Mouse (Mus musculus) midbrain, embryonic 11.5 days (tissue): Measurements from ENCODE around the gene Hist1h4a. TPM values are rescaled to one million over a fixed set of nuclear protein-coding genes. Genes with fewer than 3 reads are reported as not detected.
"Not testable (repeated sequence)": the region's sequence is repeated elsewhere in the genome, so short reads cannot be mapped to it uniquely, and the experiment has no call there.

ENCODE experiments used
- ATAC-seq: fragments of 200-750 bp; cut with Nextera tagmentation; 2 replicates; pipeline ENCODE4 v1.8.0; 2017; ENCODE audit warnings: moderate TSS enrichment, moderate library complexity; ENCODE audit not compliant: low FRiP score
- DNase-seq: peaks from one replicate; pipeline ENCODE4 v3.0.0; 2015; ENCODE audit warnings: low spot score; ENCODE audit errors: missing footprints
- H3K27ac ChIP-seq: fragments of 300-500 bp; sonication (generic); 2 replicates; pipeline ENCODE4 v1.5.1; 2014; ENCODE audit warnings: low read depth, low read length
- H3K27me3 ChIP-seq: fragments of 300-500 bp; sonication (generic); 2 replicates; pipeline ENCODE4 v1.6.1; 2014; ENCODE audit warnings: mild to moderate bottlenecking, low read length, moderate library complexity, mixed read lengths; ENCODE audit not compliant: control insufficient read depth, insufficient read depth
- H3K36me3 ChIP-seq: fragments of 300-500 bp; sonication (generic); 2 replicates; pipeline ENCODE4 v1.6.1; 2014; ENCODE audit warnings: mild to moderate bottlenecking, low read length, moderate library complexity, mixed read lengths; ENCODE audit not compliant: control insufficient read depth, insufficient read depth
- H3K4me1 ChIP-seq: fragments of 300-500 bp; sonication (generic); 2 replicates; pipeline ENCODE4 v1.6.1; 2014; ENCODE audit warnings: low read length; ENCODE audit not compliant: control insufficient read depth, insufficient read depth
- H3K4me2 ChIP-seq: fragments of 300-500 bp; sonication (generic); 2 replicates; pipeline ENCODE4 v1.6.1; 2014; ENCODE audit warnings: mild to moderate bottlenecking, moderate library complexity
- H3K4me3 ChIP-seq: fragments of 300-500 bp; sonication (generic); 2 replicates; pipeline ENCODE4 v1.5.1; 2014; ENCODE audit warnings: low read depth, low read length
- H3K9ac ChIP-seq: fragments of 300-500 bp; sonication (generic); 2 replicates; pipeline ENCODE4 v1.6.1; 2014; ENCODE audit warnings: low read length
- H3K9me3 ChIP-seq: fragments of 300-500 bp; sonication (generic); 2 replicates; pipeline ENCODE4 v1.6.1; 2016; ENCODE audit warnings: low read length; ENCODE audit not compliant: control insufficient read depth
- WGBS: fragments of 180-500 bp; shearing (Covaris S2); extraction: QIAGEN DNeasy Blood & Tissue Kit; methylation state at CpG from one replicate; pipeline ENCODE4 v1.1.7; 2014; 5-methylcytosine and 5-hydroxymethylcytosine counted together
- polyA plus RNA-seq: library from polyadenylated mRNA; unstranded; fragments of >200 nt; fragmentation: Nextera tagmentation; extraction: Ambion mirVana; gene quantifications from 2 replicates; pipeline ENCODE4 v1.2.1, GENCODE M21; 2014

Hist1h4a gene
- polyA plus RNA-seq, 1 experiment from 2014 or later = 0.49 TPM

DNA sequence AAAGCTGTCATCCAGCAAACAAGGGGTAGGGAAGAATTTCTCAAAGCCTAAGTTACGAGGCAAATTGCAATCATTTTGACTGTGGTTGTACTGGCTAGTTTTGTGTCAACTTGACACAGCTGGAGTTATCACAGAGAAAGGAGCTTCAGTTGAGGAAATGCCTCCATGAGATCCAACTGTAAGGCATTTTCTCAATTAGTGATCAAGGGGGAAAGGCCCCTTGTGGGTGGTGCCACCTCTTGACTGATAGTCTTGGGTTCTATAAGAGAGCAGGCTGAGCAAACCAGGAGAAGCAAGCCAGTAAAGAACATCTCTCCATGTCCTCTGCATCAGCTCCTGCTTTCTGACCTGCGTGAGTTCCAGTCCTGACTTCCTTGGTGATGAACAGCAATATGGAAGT is 8.6 kb upstream of the Hist1h4a start, which contains the start of gene Trim38:
TSS of gene Trim38 (plus strand) at position 301 of the 400 bp plus-strand sequence.
- not testable (repeated sequence) for H3K27ac ChIP-seq, ATAC-seq, H3K4me2 ChIP-seq, H3K9ac ChIP-seq, H3K36me3 ChIP-seq, DNase-seq, H3K27me3 ChIP-seq, H3K4me1 ChIP-seq, H3K9me3 ChIP-seq, H3K4me3 ChIP-seq
- 84% methylated on average over 2 of the region's 2 CpGs for WGBS

DNA sequence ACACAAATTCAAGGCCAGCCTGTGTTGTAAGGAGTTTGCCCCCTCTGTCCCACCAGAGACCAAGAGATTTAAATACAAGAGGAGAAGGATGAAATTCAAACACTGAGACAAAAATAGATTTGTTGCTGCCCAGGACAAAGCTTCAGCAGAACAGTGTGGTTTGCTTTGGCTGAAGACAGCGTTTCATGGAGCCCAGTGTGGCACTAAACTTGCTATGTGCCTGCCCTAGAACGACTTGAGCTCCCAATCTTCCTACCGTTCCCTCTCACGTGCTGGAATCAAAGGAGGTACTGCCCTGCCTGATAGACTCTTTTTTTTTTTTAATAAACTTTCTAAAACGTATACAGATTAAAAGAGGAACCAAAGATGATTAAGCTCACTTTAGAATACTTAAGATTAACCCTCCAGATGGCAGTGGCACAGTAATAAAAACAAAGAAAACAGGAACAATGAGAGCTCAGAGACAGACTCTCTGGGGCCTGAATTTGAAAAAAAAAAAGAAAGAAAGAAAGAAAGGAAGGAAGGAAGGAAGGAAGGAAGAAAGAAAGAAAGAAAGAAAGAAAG is 7.9 kb upstream of the Hist1h4a start:
- no peak overlapping the region for H3K4me2 ChIP-seq
- no peak overlapping the region for H3K4me3 ChIP-seq
- ATAC-seq (no peak), DNase-seq (no peak)
- H3K27ac ChIP-seq = no peak overlapping the region
- H3K27me3 ChIP-seq = no peaks in the 10 kb centered on the region
- H3K9ac ChIP-seq = no peak overlapping the region
- WGBS = 47% methylated on average over 5 of the region's 5 CpGs
- H3K36me3 ChIP-seq = no peaks in the 10 kb centered on the region
- H3K9me3 ChIP-seq = no peaks in the 10 kb centered on the region
- H3K4me1 ChIP-seq = peaks cover 6% of the 10 kb centered on the region

DNA sequence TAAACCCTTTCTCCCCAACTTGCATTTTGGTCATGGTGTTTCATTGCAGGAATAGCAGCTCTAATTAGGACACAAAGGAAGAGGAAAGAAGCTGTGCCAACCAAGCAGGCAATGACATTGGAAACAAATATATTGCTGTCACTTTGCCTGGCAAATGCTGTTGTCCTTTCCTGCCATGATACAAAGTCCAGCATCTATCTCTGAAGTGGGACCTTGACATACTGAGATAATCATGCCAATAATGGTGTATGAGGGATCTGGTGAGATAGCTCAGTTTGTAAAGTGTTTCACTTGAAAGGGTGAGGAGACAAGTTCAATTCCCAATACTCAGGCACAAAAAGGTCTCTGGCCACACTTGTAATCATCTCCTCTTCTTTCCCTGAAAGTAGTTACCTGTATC is 5.7 kb upstream of the Hist1h4a start:
- DNase-seq (no peak), ATAC-seq (no peak)
- Histone ChIP-seq H3K4me1 (peaks cover 11% of the 10 kb centered on the region), H3K4me2 (no peak overlapping the region), H3K27ac (no peak overlapping the region), H3K36me3 (no peaks in the 10 kb centered on the region), H3K4me3 (no peak overlapping the region), H3K9ac (no peak overlapping the region), H3K27me3 (no peaks in the 10 kb centered on the region), H3K9me3 (no peaks in the 10 kb centered on the region)

DNA sequence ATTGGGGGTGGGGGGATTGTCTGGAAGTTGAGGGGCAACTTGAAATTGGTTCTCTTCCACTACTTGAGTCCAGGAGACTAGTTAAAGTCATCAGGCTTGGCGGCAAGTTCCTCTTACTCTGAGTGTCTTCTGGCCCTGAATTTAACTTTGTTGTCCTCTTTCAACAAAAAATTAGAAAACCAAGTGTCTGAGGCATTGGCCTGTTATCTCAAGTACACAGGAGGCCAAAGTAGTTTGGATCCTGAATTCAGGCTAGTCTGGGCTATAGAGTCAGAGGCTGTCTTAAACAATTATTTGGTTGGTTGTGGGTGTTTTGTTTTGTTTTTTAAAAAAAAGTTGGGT is 4.1 kb upstream of the Hist1h4a start:
- Histone ChIP-seq H3K27ac (no peak overlapping the region), H3K9me3 (no peaks in the 10 kb centered on the region)

DNA sequence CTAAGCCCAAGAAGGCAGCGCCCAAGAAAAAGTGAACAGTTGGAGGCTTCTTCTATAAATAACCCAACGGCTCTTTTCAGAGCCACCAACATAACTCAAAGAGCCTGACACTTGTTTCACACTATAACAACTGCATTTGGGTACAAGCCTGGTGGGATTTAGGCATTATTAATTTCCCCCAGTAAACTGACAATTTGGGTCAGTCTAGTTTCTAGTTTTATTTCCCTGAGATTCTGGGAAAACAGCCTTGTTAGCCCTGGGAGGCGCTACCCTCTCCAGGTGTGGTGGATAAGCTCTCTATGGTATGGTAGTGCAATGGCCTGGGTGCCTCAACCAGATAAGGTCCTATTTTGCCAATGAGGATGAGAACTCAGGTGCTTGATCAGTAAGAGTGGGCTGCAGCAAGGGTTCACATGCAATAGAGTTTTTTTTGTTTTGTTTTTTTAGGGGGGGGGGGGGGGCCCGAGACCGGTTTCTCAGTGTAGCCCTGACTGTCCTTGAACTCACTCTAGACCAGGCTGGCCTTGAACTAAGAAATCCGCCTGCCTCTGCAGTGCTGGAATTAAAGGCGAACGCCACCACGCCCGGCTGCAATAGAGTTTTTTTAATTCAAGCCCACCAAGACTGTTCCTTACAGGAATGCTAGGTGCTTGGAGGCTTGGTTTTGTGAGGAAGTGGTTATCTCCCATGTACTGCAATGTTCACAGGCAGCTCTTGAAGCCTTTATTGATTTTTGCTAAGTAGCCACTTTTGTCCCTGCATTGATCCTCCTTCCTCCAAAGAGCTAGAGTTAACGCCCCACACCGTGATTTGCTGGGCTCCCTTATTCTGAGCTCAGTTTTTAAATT is 3.5 kb upstream of the Hist1h4a start:
- H3K27me3 ChIP-seq = no peaks in the 10 kb centered on the region
- peak overlapping the region; percentile 77 for H3K9ac ChIP-seq
- H3K27ac ChIP-seq = peak overlapping the region; percentile 83
- no peaks in the 10 kb centered on the region for H3K36me3 ChIP-seq
- peaks cover 23% of the 10 kb centered on the region for H3K4me1 ChIP-seq
- H3K4me3 ChIP-seq = peak overlapping the region; percentile 52
- WGBS = 25% methylated on average over 12 of the region's 12 CpGs
- no peaks in the 10 kb centered on the region for H3K9me3 ChIP-seq
- H3K4me2 ChIP-seq = peak overlapping the region; percentile 82
- no peak for ATAC-seq
- peak; percentile 94 for DNase-seq

More for the DNA sequence above, 4.1 kb upstream of the Hist1h4a start:
- Histone ChIP-seq H3K27me3 (no peaks in the 10 kb centered on the region), H3K36me3 (no peaks in the 10 kb centered on the region), H3K4me3 (no peak overlapping the region), H3K4me2 (no peak overlapping the region), H3K4me1 (peaks cover 18% of the 10 kb centered on the region), H3K9ac (no peak overlapping the region)
- ATAC-seq = no peak
- 74% methylated on average over 1 of the region's 1 CpGs for WGBS
- DNase-seq = no peak

DNA sequence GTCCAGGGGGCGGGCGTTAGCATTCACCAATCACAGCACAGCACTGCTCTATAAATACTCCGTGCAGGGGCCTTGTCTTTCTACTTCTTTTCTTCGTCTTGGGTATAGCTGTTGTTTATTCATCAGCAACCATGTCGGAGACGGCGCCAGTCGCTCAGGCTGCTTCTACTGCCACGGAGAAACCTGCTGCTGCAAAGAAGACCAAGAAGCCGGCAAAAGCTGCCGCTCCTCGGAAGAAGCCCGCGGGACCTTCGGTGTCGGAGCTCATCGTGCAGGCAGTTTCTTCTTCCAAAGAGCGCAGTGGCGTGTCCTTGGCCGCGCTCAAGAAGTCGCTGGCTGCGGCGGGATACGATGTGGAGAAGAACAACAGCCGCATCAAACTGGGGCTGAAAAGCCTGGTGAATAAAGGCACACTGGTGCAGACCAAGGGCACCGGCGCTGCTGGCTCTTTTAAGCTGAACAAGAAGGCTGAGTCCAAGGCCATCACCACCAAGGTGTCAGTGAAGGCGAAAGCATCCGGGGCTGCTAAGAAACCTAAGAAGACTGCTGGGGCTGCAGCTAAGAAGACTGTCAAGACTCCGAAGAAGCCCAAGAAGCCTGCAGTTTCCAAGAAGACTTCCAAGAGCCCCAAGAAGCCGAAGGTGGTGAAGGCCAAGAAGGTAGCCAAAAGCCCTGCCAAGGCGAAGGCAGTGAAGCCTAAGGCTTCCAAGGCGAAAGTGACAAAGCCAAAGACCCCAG is 2.7 kb upstream of the Hist1h4a start, which contains the start of gene Hist1h1a:
TSS of gene Hist1h1a (plus strand) at position 81 of the 738 bp plus-strand sequence.
- no peaks in the 10 kb centered on the region for H3K36me3 ChIP-seq
- peak within 1 kb of the TSS; percentile 82 for H3K4me2 ChIP-seq
- peak within 1 kb of the TSS; percentile 52 for H3K4me3 ChIP-seq
- H3K9me3 ChIP-seq = no peaks in the 10 kb centered on the region
- 3% methylated on average over 34 of the region's 34 CpGs for WGBS
- DNase-seq (peak; percentile 98), ATAC-seq (peak; percentile 69)
- peak within 1 kb of the TSS; percentile 83 for H3K27ac ChIP-seq
- H3K9ac ChIP-seq = peak within 1 kb of the TSS; percentile 77
- peaks cover 23% of the 10 kb centered on the region for H3K4me1 ChIP-seq
- no peaks in the 10 kb centered on the region for H3K27me3 ChIP-seq

DNA sequence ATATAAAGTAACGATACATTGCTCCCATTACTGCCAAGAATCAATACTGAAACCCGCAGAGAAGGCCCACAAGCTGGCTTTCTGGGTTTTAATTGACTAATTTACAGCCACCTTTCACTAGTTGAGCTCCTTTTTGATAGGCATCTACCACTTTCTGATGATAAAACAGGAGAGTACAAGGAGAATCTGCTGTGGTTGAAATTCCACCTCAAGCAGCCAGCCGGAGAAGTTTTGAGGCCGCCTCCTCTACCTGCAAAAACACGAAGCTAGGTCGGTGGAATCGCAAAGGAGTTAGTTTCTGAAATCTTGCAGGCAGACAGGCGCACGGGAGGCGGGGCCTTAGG is 2.2 kb upstream of the Hist1h4a start:
- H3K4me3 ChIP-seq = peak overlapping the region; percentile 52
- no peaks in the 10 kb centered on the region for H3K27me3 ChIP-seq
- H3K9me3 ChIP-seq = no peaks in the 10 kb centered on the region
- H3K9ac ChIP-seq = peak overlapping the region; percentile 56
- no peaks in the 10 kb centered on the region for H3K36me3 ChIP-seq
- H3K27ac ChIP-seq = peak overlapping the region; percentile 83
- H3K4me1 ChIP-seq = peaks cover 23% of the 10 kb centered on the region
- ATAC-seq (no peak), DNase-seq (no peak)
- 2% methylated on average over 10 of the region's 10 CpGs for WGBS
- peak overlapping the region; percentile 82 for H3K4me2 ChIP-seq

DNA sequence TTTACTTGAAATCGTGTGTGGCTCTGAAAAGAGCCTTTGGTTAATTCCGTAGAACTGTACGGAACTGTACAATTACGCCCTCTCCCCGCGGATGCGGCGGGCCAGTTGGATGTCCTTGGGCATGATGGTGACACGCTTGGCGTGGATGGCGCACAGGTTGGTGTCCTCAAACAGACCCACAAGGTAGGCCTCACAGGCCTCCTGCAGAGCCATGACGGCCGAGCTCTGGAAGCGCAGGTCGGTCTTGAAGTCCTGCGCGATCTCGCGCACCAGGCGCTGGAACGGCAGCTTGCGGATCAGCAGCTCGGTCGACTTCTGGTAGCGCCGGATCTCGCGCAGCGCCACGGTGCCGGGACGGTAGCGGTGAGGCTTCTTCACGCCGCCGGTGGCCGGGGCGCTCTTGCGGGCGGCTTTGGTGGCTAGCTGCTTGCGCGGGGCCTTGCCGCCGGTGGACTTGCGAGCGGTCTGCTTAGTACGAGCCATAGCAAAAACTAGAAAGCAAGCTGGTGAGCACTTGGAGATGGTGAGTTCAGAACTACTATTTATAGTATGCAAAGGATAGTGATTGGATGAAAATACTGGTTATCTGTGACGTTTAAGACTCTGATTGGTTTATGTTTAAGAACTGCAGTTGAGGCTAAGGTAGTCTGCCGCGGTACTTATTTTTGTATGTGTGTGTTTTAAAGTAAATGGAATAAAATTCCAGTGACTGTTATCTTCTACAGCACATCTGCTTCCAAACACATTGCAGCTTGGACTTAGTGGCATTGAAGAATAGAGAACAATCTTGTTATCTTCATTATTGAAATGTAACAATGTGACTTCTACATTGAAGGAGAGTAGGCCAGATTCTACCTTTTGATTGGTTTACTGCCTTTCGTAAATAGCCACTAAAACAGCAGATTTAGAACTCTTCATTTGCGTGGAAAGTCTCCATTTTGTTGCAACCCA is 1.1 kb upstream of the Hist1h4a start, which contains the start of gene Hist1h3a:
TSS of gene Hist1h3a (minus strand) at position 516 of the 951 bp plus-strand sequence.
- not testable (repeated sequence) for H3K36me3 ChIP-seq
- WGBS = under 1% methylated on average over 27 of the region's 52 CpGs

More for the DNA sequence above, 1.1 kb upstream of the Hist1h4a start, which contains the start of gene Hist1h3a:
- not testable (repeated sequence) for H3K9me3 ChIP-seq, H3K27me3 ChIP-seq
- H3K9ac ChIP-seq = peak within 1 kb of the TSS; percentile 61
- H3K4me1 ChIP-seq = peaks cover 26% of the 10 kb centered on the region
- H3K4me2 ChIP-seq = peak within 1 kb of the TSS; percentile 82
- ATAC-seq = peak; percentile 65
- DNase-seq = peak; percentile 97
- peak within 1 kb of the TSS; percentile 83 for H3K27ac ChIP-seq
- H3K4me3 ChIP-seq = peak within 1 kb of the TSS; percentile 52
